Mouse (Mus musculus) Patski (cell line): ENCODE data around the gene Grxcr1. TPM values are rescaled to one million over a fixed set of nuclear protein-coding genes. Genes with fewer than 3 reads are reported as not detected.

Experiments
- ATAC-seq: fragments of 100-300 bp; one replicate; pipeline ENCODE4 v1.8.0; 2021
- CTCF ChIA-PET: fragments of 350-600 bp; sonication (Branson Sonifier 250); formaldehyde crosslinking; loops from one replicate; lab custom pipeline; 2022; ENCODE audit warnings: inconsistent platforms; lab: Charles Lee
- POLR2A ChIA-PET: fragments of 350-600 bp; sonication (Branson Sonifier 250); formaldehyde crosslinking; loops from one replicate; lab custom pipeline; 2022; ENCODE audit warnings: antibody characterized with exemption, inconsistent platforms; lab: Charles Lee
- DNase-seq: peaks from one replicate; pipeline ENCODE4 v3.0.0-alpha.2; 2011; ENCODE audit warnings: low read depth, low spot score
- H3K27me3 ChIP-seq: fragments of 371-371 bp; one replicate; pipeline ENCODE4 v1.5.1; 2021
- CTCF ChIP-seq: fragments of 100-300 bp; IDR thresholded peaks from one replicate; pipeline ENCODE4 v1.5.1; 2021
- in situ Hi-C: fragments of 300-500 bp; cut with MboI; formaldehyde crosslinking; loops from 3 replicates; pipeline ENCODE4 v1.11.1; 2018; ENCODE audit warnings: low pct_unique_long_range_greater_than_20kb, mixed read lengths
- polyA plus RNA-seq: library from polyadenylated mRNA; unstranded; gene quantifications from one replicate; pipeline ENCODE4 v1.2.3, GENCODE M21; 2021

Gene Grxcr1
- polyA plus RNA-seq, result not detected

GRCm38 (mm10) chr5:68031744-68032143 lies at the start of gene Grxcr1:
Grxcr1 (plus strand) TSS chr5:68031835.
- DNase-seq (no peak), ATAC-seq (no peak)
- in situ Hi-C loops, result no loop called here
- peaks cover 3% of the 10 kb centered on the region for H3K27me3 ChIP-seq
- CTCF ChIA-PET, result no interaction called here
- POLR2A ChIA-PET, result no interaction called here
- no peak for TF ChIP-seq CTCF

GRCm38 (mm10) chr5:67981946-67982526 lies 49.6 kb upstream of the Grxcr1 start:
- no peak for DNase-seq
- no peaks in the 10 kb centered on the region for H3K27me3 ChIP-seq
- POLR2A ChIA-PET, result no interaction called here
- ATAC-seq, result no peak
- in situ Hi-C loops, result no loop called here
- CTCF ChIA-PET, result no interaction called here
- no peak for TF ChIP-seq CTCF

- CTCF ChIA-PET, result interaction anchor here (1.3 kb wide), 1 partner anchor 11 kb away, joined by 3 read pairs; no protein-coding TSS in a partner anchor
- ATAC-seq, result no peak
- TF ChIP-seq CTCF, result no peak
- H3K27me3 ChIP-seq, result no peaks in the 10 kb centered on the region
- in situ Hi-C loops, result no loop called here
- DNase-seq, result no peak
- POLR2A ChIA-PET, result no interaction called here
Measured at GRCm38 (mm10) chr5:67990426-67990825, 41.2 kb upstream of the Grxcr1 start.

- ChIA-PET CTCF (no interaction called here), POLR2A (no interaction called here)
- no peak for TF ChIP-seq CTCF
- no peak for DNase-seq
- no peak for ATAC-seq
- in situ Hi-C loops, result loop anchor here (25.0 kb wide), 1 partner anchor 465 kb away; no protein-coding TSS in a partner anchor
- H3K27me3 ChIP-seq, result peaks cover 5% of the 10 kb centered on the region
Measured at GRCm38 (mm10) chr5:68002611-68003010, 29.0 kb upstream of the Grxcr1 start.

GRCm38 (mm10) chr5:68003904-68004303 lies 27.7 kb upstream of the Grxcr1 start:
- POLR2A ChIA-PET, result no interaction called here
- in situ Hi-C loops, result loop anchor here (25.0 kb wide), 1 partner anchor 467 kb away; no protein-coding TSS in a partner anchor
- no peaks in the 10 kb centered on the region for H3K27me3 ChIP-seq
- no peak for TF ChIP-seq CTCF
- CTCF ChIA-PET, result interaction anchor here (2.9 kb wide), 1 partner anchor 9 kb away, joined by 10 read pairs; no protein-coding TSS in a partner anchor
- ATAC-seq, result no peak
- no peak for DNase-seq

GRCm38 (mm10) chr5:68004419-68004818 lies 27.2 kb upstream of the Grxcr1 start:
- in situ Hi-C loops, result loop anchor here (25.0 kb wide), 1 partner anchor 467 kb away; no protein-coding TSS in a partner anchor
- ATAC-seq (no peak), DNase-seq (no peak)
- no peak for TF ChIP-seq CTCF
- ChIA-PET POLR2A (no interaction called here), CTCF (interaction anchor here (2.9 kb wide), 1 partner anchor 9 kb away, joined by 10 read pairs; no protein-coding TSS in a partner anchor)
- no peaks in the 10 kb centered on the region for H3K27me3 ChIP-seq

GRCm38 (mm10) chr5:68007074-68007473 lies 24.6 kb upstream of the Grxcr1 start:
- in situ Hi-C loops, result loop anchor here (25.0 kb wide), 1 partner anchor 470 kb away; no protein-coding TSS in a partner anchor
- ChIA-PET POLR2A (no interaction called here), CTCF (no interaction called here)
- no peak for DNase-seq
- no peaks in the 10 kb centered on the region for H3K27me3 ChIP-seq
- ATAC-seq, result no peak
- no peak for TF ChIP-seq CTCF

- ChIA-PET CTCF (interaction anchor here (2.7 kb wide), 1 partner anchor 7 kb away, joined by 10 read pairs; no protein-coding TSS in a partner anchor), POLR2A (no interaction called here)
- TF ChIP-seq CTCF, result no peak
- in situ Hi-C loops, result loop anchor here (5.0 to 25.0 kb wide), 2 partner anchors 254 to 474 kb away; no protein-coding TSS in a partner anchor
- H3K27me3 ChIP-seq, result no peaks in the 10 kb centered on the region
- ATAC-seq (no peak), DNase-seq (no peak)
Measured at GRCm38 (mm10) chr5:68011569-68011968, 20.1 kb upstream of the Grxcr1 start.

- TF ChIP-seq CTCF, result peak; percentile 71
- ATAC-seq, result no peak
- ChIA-PET CTCF (interaction anchor here (1.4 to 2.7 kb wide), 3 partner anchors 8 to 480 kb away, joined by 4 to 10 read pairs (median 5); no protein-coding TSS in a partner anchor), POLR2A (interaction anchor here (0.7 kb wide), 1 partner anchor 779 kb away, joined by 5 read pairs; no protein-coding TSS in a partner anchor)
- DNase-seq, result no peak
- in situ Hi-C loops, result loop anchor here (5.0 to 25.0 kb wide), 2 partner anchors 255 to 475 kb away; no protein-coding TSS in a partner anchor
- no peaks in the 10 kb centered on the region for H3K27me3 ChIP-seq
Measured at GRCm38 (mm10) chr5:68012618-68013017, 19.0 kb upstream of the Grxcr1 start.

GRCm38 (mm10) chr5:68020870-68021269 lies 10.8 kb upstream of the Grxcr1 start:
- H3K27me3 ChIP-seq, result no peaks in the 10 kb centered on the region
- ChIA-PET CTCF (no interaction called here), POLR2A (interaction anchor here (0.6 kb wide), 1 partner anchor 380 kb away, joined by 9 read pairs; no protein-coding TSS in a partner anchor)
- TF ChIP-seq CTCF, result no peak
- in situ Hi-C loops, result loop anchor here (25.0 kb wide), 1 partner anchor 484 kb away; no protein-coding TSS in a partner anchor
- ATAC-seq, result no peak
- DNase-seq, result no peak
